Mouse (Mus musculus): ENCODE data around the gene Gpc2.

DNA sequence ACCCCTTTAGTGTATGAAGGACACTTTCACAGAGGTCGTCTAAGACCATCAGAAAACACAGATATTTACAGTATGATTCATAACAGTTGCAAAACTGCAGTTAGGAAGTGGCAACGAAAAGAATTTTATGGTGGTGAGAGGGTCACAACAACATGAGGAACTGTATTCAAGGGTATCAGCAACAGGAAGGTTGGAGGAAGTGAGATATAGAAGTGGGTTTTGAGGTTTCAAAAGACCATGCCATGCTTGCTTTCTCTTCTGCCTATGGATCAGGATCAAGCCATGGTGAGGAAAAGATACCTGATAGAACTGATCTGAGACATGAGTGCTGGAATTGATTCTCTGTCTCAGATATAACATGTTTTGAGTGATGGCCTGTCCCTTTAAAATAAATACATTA is 52.4 kb downstream of the Gpc2 start:
- TF ChIP-seq POLR2A (IDR thresholded peaks at IDR 0.05; ENCODE audit: borderline replicate concordance, low read depth, low read length) (no peak), CTCF (IDR thresholded peaks at IDR 0.05; ENCODE audit: low read depth, low read length) (no peak)

Measured in bone marrow macrophage, adult 2 months (primary cell).